Mouse (Mus musculus) c-Kit-negative CD71-positive TER-119-positive erythroid progenitor cells, embryonic 14.5 days (primary cell): ENCODE results near the gene Pth2.

Experiments used
- DNase-seq: peaks from one replicate; pipeline ENCODE4 v3.0.0-alpha.2; 2013; ENCODE audit warnings: low read depth, low spot score

Gene Pth2

DNA sequence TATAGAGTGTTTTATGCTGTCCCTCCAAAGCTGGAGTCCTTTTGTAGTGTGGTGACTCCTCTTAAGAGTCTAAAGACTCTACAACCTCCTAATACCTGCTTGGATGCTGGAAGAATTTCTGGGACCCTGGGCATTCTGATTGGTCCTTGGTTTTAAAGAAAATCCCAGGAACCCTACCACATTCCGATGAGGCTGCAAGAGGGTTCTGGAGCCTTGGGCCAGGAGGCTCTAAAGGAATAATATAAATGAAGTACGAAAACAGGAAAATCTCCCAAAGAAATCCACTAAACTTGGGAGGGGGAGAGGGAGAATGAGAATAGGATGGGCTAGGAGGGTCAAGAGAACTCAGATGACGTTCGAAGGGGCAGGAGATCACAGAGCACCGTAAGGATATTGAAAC lies 27.2 kb upstream of the Pth2 start:
- no peak for DNase-seq

DNA sequence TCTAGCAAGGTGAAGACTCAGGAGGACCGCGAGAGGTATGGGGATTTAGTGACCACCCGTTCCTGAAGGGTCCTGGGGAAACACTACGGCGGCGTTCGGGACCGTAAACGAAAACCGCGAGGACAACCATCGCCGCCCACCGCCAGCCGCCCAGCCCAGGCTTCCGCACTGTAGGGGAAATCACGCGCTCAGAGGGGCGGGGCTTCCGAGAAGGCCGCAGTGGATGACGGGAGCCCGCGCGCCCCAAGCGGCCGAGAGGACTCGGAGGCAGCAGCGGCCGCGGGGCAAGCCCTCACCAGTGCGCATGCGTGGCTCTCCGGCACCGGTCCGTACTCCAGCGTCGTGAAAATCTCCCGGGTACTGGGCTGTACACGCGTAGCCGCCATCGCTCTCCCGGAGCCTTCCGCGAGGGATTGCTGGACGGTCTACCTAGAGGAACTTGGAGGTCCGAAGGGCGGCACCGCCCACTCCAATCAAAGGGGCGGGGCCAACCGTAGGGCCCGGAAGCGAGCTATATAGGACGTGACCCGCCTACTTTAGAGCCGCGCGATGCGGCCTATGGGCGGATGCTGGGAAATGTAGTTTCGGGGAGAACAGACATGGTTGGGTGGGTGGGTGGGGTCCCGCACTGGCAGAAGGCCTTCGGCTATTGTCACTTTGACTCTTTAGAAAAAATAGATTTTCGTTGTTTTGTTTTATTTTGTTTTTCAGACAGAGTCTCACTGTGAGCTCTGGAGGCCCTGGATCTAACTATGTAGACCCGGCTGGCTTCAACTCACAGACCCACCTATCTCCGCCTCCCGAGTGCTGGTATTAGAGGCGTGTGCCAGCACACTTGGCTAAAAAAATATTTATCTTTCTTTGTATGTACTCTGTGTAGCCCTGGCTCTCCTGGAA lies 26.5 kb upstream of the Pth2 start, which contains the start of the genes Pih1d1 and Aldh16a1:
Gene Pih1d1 (plus strand): TSS at position 208 of the 897 bp plus-strand sequence.
Gene Aldh16a1 (minus strand): TSS at position 489 of the 897 bp plus-strand sequence.
- peak; percentile 93 for DNase-seq

DNA sequence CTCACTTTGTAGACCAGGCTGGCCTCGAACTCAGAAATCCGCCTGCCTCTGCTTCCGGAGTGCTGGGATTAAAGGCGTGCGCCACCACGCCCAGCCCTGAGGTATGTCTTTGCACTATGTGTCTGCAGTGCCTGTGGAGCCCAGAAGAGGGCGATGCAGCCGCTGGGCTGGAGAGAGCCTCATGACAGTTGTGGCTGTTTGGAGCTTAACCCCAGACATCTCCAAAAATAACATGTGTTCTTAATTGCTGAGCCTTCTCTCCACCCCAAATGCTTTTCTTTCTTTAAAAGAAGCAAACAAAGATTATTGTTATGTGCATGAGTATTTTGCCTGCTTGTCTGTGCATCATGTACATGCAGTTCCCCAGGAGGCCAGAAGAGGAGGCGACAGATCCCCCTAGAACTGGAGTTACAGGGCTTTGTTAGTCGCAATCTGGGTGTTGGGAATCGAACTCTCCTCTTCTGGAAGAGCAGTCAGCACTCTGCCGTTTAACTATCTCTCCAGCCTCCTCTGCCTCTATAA lies 25.7 kb upstream of the Pth2 start:
- no peak for DNase-seq

DNA sequence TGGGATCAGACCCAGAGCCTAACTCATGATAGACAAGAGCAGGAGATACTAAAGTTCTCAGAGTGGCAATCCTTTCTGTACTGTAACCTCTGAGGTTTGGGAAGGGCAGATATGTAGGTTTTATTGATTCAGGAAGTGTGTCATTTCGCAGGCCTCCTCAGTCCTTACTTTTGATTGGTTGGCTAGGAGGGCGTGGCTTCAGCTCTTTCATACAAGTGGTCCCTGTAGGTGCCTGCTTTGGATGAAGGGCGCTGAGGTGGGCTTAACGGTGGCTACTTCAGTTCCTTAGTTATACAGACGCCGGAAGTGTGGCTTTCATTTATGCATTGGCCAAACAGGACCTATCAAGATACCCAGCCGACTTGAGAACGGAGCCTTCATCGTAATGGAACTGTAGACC lies 25.2 kb upstream of the Pth2 start:
- no peak for DNase-seq

DNA sequence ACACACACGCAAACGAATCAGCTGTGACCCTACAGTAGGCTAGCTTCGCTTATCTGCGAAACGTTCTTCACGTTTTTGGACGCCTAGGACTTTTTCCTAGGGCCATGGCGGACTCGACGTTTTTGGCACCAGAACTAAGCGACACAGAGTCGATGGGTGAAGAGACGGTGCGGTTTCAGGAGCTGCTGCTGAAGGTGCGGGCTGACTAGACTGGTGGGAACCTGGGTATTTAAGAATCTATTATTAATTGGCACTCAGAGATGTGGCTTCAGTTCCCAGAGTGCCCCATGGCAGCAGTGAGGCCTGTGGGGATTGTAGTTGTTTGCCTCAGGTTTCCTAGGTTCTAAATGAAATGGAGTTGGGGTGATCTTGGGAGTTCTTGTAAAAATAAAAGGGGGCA lies 24.6 kb upstream of the Pth2 start:
- no peak for DNase-seq

DNA sequence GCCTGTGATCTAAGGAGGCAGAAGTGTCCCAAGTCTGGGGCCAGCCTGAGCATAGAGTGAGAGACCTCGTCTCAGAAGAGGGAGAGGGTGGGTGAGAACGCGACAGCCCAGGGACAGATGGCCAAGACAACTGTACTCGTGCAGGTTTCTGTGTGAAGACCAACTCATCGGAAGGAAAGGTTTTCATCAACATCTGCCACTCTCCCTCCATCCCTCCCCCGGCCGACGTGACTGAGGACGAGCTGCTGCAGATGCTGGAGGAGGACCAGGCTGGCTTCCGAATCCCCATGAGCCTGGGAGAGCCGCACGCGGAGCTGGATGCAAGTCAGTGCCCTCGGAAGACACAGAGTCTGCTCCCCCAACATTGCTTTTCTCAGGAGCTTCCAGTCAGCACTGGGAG lies 23.3 kb upstream of the Pth2 start:
- no peak for DNase-seq

DNA sequence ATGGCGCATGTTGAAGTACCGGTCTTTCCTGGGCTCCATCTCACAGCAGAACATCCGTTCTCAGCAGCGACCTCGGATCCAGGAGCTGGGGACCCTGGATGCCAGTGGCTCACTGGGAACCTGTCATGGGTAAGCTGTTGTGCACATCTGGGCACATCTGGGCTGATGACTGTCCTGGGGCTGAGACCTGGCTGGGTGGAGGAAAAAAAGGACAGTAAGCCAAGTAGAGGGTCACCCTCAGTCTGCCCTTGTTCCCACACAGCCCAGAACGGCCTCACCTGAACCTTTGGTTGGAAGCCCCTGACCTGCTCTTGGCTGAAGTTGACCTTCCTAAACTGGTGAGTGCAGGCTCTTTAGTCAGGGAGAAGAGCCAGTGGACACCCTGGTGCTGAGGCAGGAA lies 21.8 kb upstream of the Pth2 start:
- no peak for DNase-seq

DNA sequence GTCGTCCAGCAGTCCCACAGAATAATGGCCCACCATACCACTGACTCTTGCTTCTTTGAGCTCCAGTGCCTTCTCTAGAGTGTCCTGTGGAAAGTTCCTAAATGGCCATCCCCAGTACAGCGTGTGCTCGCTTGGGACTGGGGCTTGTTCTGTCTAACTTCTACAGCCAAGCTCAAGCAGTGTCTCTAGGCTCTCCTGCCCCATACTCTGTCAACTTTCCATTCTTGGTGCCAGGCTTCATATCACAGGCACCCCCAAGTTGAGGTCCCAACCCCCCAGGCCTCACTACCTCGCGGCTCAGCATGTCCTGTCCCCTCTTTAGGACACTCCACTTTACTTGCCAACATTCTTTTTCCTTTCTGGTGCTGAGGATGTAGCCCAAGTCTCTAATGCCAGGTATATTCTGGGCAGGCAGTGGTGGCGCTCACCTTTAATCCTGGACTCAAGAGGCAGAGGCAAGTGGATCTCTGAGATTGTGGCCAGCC lies 20.4 kb upstream of the Pth2 start:
- no peak for DNase-seq

DNA sequence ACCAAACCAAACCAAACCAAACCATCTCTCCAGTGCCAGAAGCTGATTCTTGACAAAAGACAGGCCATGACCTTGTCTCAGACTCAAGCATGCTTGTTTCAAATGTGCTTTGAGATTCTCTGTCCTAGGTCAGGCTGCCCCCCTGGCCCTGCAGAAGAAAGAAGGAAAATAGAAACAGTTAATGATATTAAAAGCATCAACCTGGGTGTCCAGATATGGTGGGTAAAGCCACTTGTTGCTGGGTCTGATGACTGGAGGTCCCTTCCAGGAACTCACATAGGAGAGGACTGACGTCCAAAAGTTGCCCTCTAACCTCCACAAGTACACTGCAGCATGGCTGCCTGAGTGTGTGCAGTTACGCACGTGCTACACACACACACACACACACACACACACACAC lies 19.9 kb upstream of the Pth2 start:
- DNase-seq: no peak

DNA sequence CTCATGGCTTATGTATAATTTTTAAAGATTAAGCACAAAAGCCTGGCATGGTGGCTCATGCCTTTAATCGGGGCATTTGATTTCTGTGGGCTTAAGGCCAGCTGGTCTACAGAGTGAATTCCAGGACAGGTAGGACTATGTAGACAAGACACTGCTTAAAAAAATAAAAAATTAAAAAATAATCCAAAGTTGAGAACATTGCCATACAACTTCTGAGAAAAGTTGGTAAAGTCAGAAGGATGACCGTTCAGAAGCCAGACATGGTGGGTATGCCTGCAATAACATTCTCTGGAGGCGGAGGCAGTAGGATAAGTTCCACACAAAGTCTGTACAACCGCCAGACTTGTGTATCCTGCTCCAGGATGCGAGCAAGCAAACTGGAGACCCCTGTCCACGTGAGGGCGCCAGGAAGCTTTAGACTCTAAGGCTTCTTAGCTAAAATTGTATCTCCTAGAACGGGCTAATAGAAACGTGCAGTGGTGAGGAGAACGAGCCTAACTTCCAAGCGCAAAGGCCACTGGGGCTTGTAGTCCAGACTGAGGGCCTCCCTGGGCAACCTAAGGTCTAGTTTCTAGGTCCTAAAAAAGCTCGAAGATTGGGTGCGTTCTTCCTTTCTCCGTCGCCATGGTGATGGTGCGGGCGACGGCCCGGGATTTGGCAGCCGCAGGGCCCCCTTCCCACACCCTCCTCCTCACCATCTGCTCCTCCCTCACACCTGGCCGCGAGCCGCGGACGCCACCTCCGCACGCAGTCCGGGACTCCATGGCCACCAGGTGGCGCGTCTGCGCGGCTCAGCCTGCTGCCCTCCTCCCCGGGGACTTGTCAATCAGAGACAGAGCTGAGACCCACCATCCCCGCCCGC lies 19.0 kb upstream of the Pth2 start:
- DNase-seq: peak; percentile 52

DNA sequence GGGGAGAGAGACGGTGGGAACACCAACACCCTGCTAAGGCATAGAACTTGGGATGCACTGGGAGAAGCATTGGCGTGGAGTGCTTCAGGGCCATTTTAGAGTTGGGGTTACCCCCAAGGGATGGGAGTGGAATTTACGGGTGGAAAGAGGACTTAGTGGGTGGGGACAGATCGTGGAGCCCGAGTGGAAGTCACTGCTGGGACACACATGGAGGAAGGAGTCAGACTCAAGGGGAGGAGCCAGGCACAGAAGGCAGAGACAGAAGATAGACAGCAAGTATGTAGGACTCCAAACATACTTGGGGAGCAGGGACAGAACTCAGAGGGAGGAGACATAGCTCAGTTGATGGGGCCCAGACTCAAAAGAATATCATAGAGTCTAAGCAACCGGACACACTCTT lies 18.2 kb upstream of the Pth2 start:
- no peak for DNase-seq

DNA sequence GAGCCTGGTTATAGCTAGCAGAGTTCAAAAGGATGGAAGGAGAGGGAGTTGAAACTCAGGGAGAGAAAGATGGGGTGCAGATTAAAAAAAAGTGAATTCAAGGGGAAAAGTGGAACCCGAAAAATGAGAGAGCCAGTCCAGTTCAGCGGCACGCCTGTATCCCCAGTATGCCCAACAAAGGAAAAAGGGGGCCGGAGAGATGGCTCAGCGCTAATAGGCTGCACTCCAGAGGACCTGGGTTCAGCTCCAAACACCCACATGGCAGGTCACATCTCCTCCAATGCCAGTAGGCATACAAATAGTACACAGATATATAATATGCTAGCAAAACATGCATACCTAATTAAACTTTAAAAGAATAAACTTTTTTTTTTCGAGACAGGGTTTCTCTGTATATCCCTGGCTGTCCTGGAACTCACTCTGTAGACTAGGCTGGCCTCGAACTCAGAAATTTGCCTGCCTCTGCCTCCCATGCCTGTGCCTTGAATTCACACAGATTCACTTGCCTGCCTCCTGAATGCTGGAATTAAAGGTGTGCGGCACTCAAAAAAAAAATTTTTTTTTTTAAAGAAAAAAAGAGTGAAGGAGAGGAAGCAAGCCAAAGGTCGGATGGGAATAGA lies 17.7 kb upstream of the Pth2 start:
- no peak for DNase-seq

DNA sequence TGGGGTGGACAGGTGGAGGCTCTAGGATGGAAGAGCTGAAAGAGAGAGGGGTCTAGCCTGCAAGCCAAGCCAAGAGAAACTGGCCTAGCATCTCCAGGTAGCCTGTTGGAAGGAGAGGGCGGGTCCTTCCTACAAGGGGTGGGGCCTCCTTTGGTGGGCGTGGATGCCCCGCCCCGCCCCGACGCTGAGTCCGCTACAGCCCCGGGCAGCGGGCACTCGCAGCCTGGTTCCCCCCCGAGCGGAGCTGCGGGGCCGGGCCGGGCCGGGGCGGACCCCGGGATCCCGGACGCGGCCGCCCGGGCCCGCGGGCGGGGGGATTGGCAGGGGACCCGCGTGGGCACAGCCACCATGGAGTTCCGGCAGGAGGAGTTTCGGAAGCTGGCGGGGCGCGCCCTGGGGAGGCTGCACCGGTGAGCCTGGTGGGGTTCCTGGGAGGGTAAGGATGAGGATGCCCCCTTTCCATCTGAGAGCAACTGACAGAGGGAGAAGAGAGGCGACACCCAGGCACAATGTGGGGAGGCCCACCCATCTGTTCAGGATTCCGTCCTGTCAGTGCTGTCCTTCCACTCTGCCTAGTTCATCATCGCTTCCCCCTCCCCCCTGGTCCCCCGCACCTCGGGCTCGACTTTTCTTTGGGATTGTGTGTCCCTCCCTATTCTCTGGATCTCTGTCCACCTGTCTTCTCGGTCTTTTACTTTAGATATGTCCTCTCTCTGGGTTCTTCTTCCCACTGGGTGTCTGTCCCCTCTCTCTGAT lies 16.9 kb upstream of the Pth2 start, which contains the start of gene Slc17a7:
Gene Slc17a7 (plus strand): TSS at position 215 of the 756 bp plus-strand sequence.
- DNase-seq: no peak

DNA sequence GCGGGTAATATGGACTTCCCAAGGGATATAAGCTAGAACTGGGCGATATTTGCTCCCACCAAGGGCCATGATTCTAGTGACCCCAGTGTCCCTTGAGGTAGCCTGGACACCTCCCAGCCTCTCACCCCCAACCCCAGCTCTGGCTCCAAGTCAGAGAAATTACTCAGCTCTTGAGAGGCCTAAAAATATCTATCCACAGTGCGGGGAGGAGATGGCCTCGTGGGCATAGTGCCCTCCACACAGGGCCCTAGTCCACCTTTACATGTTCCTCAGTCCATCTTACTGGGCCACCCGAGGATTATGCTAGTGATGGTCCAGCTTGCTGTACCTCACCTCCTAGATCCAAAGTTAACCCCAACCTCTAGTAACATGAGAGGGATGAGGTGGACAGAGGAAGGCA lies 16.0 kb upstream of the Pth2 start:
- DNase-seq: no peak

DNA sequence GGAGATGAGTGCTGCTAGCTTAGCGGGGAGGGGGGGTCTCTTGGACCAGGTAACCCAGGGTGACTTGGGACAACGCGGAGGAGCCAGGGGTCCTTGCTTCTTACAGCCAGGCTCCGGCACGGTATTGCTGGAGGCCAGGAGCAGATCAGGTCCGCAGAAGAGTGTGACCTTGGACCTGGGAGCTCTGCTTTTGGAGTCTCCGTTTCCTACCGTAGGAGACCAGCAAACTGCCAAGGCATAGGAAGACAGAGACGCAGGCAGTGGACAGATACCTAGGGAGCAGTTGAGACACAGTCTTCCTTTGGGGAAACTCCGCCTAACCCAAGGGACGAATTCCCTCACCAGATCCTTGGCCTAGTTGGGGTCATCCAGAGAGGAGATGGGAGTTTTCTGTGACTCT lies 15.1 kb upstream of the Pth2 start:
- no peak for DNase-seq

DNA sequence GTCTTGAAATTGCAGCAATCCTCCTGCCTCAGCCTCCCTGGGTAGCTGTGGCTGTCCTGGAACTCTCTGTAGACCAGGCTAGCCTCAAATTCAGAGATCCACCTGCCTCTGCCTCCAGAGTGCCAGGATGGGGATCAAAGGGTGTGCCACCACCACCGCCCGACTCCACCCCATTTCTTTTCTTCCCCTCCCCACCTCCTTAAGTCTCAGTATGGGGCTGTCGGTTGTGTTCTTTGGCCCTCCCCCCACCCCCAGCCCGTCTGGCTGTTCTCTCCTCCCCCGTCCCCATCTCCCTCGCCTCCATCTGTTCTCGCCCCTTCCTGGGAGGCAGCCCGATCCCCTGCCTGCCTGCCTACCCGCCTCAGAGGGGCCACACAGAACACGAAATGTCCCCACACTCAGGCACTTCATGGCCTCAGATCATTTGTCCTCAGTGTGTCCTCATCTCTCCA lies 13.8 kb upstream of the Pth2 start:
- DNase-seq: no peak

DNA sequence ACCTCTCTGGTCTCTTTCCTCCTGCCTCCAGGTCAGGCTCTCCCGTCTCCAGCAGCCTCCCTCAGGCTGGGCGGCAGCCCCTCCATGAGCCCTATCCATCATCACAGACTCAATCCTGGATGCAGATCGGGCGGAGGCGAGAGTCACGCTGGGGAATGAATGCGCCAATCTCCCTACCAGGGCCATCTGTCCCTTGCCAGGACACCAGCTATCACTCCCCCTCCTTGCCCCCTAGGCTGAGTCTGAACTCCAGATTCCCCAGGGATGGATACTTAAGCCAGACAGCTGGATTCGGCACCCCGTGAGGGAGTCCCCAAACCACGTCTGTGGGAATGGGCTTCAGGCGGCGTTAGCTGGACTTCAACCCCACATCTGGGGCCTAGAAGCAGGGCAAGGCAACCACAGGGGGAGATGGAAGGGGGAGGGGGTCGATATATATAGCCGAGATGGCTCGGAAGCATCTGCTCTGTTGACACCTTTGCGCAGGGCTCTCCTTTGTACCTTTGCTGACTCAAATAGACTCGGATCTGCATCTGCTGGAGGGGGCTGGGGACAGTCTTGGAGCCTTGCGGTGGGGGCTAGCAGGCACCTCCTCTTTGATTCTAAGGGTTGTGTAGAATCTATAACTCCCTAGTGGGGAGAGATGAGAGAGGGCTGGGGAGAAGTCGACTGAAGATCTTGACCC lies 12.9 kb upstream of the Pth2 start:
- DNase-seq: no peak

DNA sequence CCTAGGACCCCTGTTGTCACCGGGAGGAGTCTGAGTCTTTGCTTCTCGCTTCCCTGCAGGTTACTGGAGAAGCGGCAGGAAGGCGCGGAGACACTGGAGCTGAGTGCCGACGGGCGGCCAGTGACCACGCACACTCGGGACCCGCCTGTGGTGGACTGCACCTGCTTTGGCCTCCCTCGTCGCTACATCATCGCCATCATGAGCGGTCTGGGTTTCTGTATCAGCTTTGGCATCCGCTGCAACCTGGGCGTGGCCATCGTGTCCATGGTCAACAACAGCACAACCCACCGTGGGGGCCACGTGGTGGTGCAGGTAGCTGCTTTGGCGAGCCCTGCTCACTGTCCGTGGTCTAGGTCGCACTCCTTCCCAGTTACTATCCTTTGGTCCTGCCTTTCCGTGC lies 12.1 kb upstream of the Pth2 start:
- DNase-seq: no peak

DNA sequence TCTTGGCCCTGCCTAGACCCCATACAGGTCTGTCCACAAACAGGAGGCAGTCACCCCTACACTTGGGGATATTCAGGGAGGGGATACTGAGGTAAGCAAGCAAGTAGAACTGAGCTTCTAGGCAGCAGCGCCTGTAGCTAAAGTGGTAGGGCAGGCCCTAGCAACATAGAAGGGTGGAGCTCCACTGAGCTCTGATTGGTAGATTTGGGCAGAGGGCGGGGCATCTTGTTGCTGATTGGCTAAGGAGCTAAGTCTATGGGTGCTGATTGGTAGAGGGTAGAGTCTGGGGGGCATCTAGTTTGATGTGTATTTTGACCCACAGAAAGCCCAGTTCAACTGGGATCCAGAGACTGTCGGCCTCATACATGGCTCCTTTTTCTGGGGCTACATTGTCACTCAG lies 11.3 kb upstream of the Pth2 start:
- DNase-seq: no peak

DNA sequence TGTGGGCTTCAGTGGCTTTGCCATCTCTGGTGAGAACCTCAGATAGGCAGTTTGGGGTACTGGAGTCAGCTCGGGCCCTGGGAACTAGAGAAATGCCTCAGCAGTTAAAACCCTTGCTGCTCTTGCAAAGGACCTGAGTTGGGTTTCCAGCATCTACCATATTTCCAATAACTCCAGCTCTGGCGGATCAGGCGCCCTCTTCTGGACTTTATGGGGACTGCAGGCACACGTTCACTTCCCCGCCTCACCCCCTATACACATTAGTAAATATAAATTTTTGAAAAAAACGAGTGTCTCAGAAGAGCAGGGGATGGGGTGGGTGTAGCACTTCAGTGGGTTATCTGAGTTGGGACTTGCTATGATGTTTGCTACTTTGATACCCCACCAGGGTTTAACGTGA lies 7.8 kb upstream of the Pth2 start:
- no peak for DNase-seq
